Mouse (Mus musculus) lung, postnatal 25 days (tissue): ENCODE measurements around the gene Gnptab.

Experiments
- DNase-seq: peaks from one replicate; pipeline ENCODE4 v3.0.0; 2022; ENCODE audit warnings: low spot score

Gnptab gene

GRCm38 (mm10) chr10:88377666-88378065 lies 1.3 kb upstream of the Gnptab start:
- no peak for DNase-seq

GRCm38 (mm10) chr10:88380002-88380401 lies 1.1 kb downstream of the Gnptab start:
- peak; percentile 85 for DNase-seq

GRCm38 (mm10) chr10:88380430-88381060 lies 1.6 kb downstream of the Gnptab start:
- DNase-seq: no peak

- DNase-seq: no peak
These were observed 2.4 kb downstream of the Gnptab start for GRCm38 (mm10) chr10:88381286-88381685.

GRCm38 (mm10) chr10:88382009-88382408 lies 3.1 kb downstream of the Gnptab start:
- DNase-seq: no peak

- peak; percentile 54 for DNase-seq
These were observed 4.5 kb downstream of the Gnptab start for GRCm38 (mm10) chr10:88383479-88383878.

- no peak for DNase-seq
These were observed 5.1 kb downstream of the Gnptab start for GRCm38 (mm10) chr10:88384081-88384480.

GRCm38 (mm10) chr10:88385290-88385689 lies 6.4 kb downstream of the Gnptab start:
- no peak for DNase-seq

- peak; percentile 52 for DNase-seq
These were observed 6.8 kb downstream of the Gnptab start for GRCm38 (mm10) chr10:88385758-88386157.

GRCm38 (mm10) chr10:88386251-88386650 lies 7.3 kb downstream of the Gnptab start:
- no peak for DNase-seq

- DNase-seq: no peak
These were observed 10.6 kb downstream of the Gnptab start for GRCm38 (mm10) chr10:88389576-88389975.

GRCm38 (mm10) chr10:88390096-88390790 lies 11.3 kb downstream of the Gnptab start:
- no peak for DNase-seq

GRCm38 (mm10) chr10:88391495-88391894 lies 12.6 kb downstream of the Gnptab start:
- DNase-seq: no peak

GRCm38 (mm10) chr10:88392181-88392847 lies 13.4 kb downstream of the Gnptab start:
- DNase-seq: no peak

- no peak for DNase-seq
These were observed 19.8 kb downstream of the Gnptab start for GRCm38 (mm10) chr10:88398668-88399243.

- DNase-seq: no peak
These were observed 20.3 kb downstream of the Gnptab start for GRCm38 (mm10) chr10:88399271-88399670.

- no peak for DNase-seq
These were observed 24.1 kb downstream of the Gnptab start for GRCm38 (mm10) chr10:88403021-88403420.

- DNase-seq: no peak
These were observed 25.3 kb downstream of the Gnptab start for GRCm38 (mm10) chr10:88404220-88404619.

- DNase-seq: no peak
These were observed 26.9 kb downstream of the Gnptab start for GRCm38 (mm10) chr10:88405812-88406211.

- DNase-seq: no peak
These were observed 29.1 kb downstream of the Gnptab start for GRCm38 (mm10) chr10:88407875-88408631.

- DNase-seq: no peak
These were observed 30.8 kb downstream of the Gnptab start for GRCm38 (mm10) chr10:88409751-88410150.
